Mouse (Mus musculus): Measurements from ENCODE around the gene Trim44.
A peak's percentile ranks its signal among the peaks of the same experiment; 100 is the strongest.

The Trim44 gene

GRCm38 (mm10) chr2:102365983-102366545, 41.6 kb downstream of the Trim44 start:
- no peak for DNase-seq (ENCODE audit: inconsistent age in 2 of 2, low spot score in 1 of 2)

GRCm38 (mm10) chr2:102364565-102365200, 42.9 kb downstream of the Trim44 start:
- no peak for DNase-seq (ENCODE audit: inconsistent age in 2 of 2, low spot score in 1 of 2)

- no peak for DNase-seq (ENCODE audit: inconsistent age in 2 of 2, low spot score in 1 of 2)
Measured at GRCm38 (mm10) chr2:102362896-102363530, 44.6 kb downstream of the Trim44 start.

GRCm38 (mm10) chr2:102362266-102362665, 45.4 kb downstream of the Trim44 start:
- DNase-seq (ENCODE audit: inconsistent age in 2 of 2, low spot score in 1 of 2), result no peak

DNA sequence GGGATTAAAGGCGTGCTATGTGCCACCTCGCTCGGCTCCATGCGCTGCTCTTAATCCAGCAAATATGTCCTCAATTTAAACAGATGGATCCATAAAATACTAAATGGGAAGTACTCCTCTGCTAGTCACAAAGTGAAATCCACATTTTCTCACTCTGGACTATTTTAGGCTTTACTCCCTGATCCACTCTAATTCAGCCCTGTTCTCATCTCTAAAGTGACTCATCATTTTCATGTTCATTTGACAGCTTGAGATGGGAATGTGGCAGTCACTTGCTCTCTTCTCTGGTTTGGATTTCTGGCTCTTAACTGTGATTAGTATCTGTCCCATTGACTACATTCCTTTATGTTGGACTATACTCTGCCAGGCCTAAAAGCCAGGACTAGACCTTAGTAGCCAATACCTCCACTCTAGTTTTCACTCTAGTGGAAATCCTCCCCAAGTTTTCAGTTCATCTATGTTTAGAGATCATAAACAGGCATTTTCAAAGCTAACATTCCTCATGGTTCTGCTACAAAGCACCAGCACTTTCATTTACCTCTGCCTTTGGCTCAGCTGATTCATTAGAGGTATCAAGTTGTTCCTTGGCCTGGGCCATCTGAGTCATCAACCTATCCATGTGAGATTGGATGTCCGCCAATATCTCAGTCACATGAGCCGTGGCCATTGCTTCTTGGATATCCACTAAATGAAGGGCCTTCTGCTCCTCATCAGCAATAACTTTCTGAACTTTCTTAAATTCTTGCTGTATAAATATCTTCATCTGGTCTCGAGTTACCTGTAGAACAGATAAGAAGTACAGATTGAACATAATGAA, 50.5 kb downstream of the Trim44 start:
- DNase-seq (ENCODE audit: inconsistent age in 2 of 2, low spot score in 1 of 2), result peak; percentile 64 to 81

DNA sequence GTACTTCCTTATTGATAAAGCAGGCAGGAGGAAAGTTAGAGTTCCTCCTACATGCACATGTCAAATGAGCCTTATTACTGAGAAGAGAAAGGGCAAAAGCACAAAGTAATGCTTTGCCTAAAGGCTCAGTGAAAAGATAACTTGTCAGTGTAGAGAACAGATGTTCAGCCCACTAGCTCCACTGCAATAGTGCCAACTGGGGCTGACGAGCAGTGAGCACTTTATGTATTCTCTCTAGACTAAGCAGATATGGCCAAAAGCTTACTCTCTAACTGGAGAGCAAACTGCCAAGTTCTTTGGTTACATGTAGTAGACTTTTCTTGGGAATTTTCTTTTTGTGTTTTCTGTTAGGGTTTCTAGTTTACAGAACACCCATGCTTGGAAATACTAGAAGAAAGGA, 53.6 kb downstream of the Trim44 start:
- DNase-seq (ENCODE audit: inconsistent age in 2 of 2, low spot score in 1 of 2), result no peak

DNA sequence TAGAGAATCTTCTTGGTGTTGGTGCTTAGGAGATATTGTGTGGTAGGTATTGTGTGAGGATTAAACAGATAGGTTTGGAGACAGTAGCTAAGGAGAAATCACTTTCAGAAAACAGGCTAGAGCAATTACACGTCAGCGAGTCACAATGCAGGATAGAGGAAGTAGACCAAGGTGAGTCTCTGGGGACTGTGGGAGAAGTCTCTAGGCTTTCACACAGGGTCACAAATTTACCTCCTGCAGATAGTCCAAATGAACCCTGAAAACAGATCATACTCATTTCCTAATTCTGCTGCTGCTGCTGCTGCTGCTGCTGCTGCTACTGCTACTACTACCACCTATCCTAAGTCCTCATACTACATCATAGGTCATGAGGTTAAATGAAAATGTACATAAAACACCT, 66.2 kb downstream of the Trim44 start:
- DNase-seq (ENCODE audit: inconsistent age in 2 of 2, low spot score in 1 of 2), result no peak

- DNase-seq (ENCODE audit: inconsistent age in 2 of 2, low spot score in 1 of 2), result no peak
Measured at GRCm38 (mm10) chr2:102336816-102337215, 70.8 kb downstream of the Trim44 start.

DNA sequence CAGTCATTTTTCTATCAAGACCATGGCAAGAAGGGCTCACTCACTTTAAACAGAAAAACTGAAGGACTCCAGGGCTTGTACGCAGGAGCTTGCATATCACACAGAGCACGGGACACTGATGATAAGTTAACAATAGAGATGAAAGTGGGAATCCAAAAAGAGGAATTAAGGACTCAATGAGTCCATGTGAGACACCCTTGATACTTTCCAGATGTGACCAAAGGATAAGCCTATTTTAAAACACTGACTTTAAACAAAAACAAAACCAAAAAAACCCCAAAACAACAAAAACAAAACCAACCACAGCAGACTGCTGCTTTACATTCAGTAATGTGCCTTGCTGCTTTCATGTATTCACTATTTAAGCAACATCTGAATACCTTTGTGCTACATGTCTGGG, 75.7 kb downstream of the Trim44 start:
- DNase-seq (ENCODE audit: inconsistent age in 2 of 2, low spot score in 1 of 2), result no peak

- DNase-seq (ENCODE audit: inconsistent age in 2 of 2, low spot score in 1 of 2), result peak in 1 of 2 experiments; percentile 65
Measured at GRCm38 (mm10) chr2:102331092-102331491, 76.5 kb downstream of the Trim44 start.

- DNase-seq (ENCODE audit: inconsistent age in 2 of 2, low spot score in 1 of 2), result no peak
Measured at GRCm38 (mm10) chr2:102325921-102326320, 81.7 kb downstream of the Trim44 start.

DNA sequence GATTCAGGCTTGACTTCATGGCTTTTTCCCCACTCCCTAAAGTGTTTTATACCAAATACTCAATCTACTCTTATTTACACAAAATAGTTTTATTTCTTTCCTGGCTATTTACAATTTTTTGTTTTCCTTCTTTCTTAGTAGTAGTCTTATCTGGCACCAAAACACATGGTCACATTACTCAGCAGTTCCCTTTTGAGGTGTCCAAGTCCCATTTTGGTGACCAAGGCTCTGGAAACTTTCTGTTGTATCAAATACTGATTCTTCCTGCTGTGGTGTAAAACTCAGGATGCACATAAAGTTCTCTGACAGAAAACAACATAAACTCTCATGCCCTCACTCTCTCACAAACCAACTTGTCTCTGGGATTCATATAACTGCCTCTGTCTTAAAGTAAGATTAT, 83.3 kb downstream of the Trim44 start:
- no peak for DNase-seq (ENCODE audit: inconsistent age in 2 of 2, low spot score in 1 of 2)

- no peak for DNase-seq (ENCODE audit: inconsistent age in 2 of 2, low spot score in 1 of 2)
Measured at GRCm38 (mm10) chr2:102316540-102316939, 91.1 kb downstream of the Trim44 start.

DNA sequence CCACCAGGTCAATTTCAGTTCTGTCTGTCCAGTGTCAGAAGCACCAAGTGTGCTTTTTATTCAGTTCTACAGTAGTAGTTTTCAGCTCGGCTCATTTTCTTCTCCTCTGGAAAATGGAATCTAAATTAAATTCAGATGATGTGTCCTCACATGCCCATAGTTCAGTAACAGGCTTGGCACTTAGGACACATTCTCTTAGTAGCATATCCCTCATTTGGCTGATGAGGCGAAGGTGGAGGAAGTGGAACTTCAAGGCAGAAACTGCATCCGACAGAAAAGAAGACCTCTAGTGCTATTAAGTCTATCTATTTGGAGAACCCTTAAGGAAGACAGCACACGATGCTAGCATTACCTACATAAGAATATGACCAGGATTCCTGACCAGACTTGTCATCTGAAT, 92.5 kb downstream of the Trim44 start:
- no peak for DNase-seq (ENCODE audit: inconsistent age in 2 of 2, low spot score in 1 of 2)

DNA sequence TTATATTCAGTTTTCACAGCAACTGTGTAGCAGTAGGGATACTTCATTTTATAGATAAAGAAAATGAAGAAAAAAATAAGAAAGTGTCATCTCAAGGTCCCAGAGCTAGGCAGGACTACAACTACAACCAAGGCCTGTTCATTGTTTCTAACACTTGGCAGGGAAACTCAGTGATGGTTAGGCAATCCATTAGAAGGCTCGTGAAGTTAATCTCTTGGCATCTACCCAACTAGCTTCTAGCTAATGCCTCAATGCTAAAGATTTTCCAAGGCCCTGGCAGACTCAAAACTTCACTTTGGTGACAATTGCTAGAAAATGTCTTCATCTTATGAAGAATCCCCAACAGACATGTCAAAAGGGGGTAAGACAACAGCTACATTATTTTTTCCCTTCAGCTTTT, 93.0 kb downstream of the Trim44 start:
- DNase-seq (ENCODE audit: inconsistent age in 2 of 2, low spot score in 1 of 2), result peak in 1 of 2 experiments; percentile 66

DNA sequence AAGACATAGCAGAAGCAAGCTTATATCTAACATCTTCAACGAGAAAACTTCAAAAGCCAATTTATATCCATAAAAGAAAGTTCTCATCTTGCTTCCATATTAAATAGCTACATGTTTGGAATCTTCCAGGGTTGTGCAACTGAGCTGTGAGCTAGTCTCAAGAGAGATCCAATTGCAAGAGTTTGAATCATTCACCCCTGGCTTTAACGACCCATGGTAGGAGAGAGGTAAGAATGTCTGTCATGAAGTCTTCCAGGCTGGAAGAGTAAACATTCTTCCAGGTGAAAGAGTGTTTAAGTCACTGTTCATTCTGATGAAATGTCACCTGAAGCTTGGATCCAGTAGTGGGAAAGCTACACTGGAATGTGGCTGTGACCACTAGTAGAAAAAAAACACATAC, 93.6 kb downstream of the Trim44 start:
- DNase-seq (ENCODE audit: inconsistent age in 2 of 2, low spot score in 1 of 2), result no peak

DNA sequence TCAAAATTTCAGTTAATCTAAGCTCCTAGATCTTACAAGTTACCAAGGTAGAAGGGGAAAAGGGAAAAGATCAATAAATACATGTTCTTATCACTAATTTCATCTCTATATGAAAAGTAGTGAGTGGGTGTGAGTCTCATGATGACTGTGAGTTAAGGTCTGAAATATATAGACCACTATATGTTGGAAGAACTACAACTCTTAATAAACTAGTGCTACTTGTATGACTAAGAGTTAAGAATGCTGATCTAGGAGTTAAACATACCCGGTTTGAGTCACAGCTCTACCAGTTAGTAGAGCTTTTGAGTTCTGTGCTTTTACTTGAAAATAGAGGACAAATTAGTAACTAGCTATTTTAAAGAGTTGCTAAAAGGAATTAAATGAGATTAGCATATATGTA, 94.7 kb downstream of the Trim44 start:
- DNase-seq (ENCODE audit: inconsistent age in 2 of 2, low spot score in 1 of 2), result no peak

DNA sequence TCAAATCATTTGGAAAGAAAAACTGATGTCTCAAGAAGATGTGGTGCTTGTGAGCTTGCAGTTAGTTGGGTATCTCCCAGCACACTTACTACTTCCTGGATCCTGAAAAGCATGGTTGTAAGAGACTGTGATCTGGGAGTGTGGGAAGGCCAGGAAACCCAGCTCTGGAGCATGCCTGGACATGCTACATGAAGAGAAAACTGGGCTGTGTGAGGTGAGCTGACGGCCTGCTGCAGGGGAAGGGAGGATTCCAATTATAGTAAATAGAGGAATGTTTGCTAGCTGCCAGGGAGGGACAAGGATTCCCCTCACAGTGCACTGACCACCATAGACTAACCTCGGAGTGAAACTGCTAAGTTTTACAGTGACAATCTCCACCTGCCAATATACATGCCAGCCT, 104.4 kb downstream of the Trim44 start:
- DNase-seq (ENCODE audit: inconsistent age in 2 of 2, low spot score in 1 of 2), result no peak

DNA sequence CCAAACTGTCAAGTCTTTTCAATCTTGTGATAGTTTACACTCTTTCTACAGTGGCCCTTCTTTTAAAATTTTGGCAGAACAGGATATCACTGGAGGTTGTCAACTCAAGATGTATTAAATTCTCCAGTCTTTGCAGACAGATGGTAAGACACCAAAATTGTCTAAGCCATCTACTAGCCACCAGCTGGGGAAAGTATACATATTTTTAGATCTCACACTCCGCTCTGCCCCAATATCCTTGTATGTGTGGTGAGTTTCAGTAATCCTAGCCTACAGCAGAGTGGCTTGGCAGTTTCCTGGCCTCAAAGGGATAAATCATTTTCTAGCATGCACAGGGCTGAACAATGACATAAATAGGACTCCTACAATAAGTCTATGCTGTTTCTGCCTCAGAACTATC, 105.1 kb downstream of the Trim44 start:
- DNase-seq (ENCODE audit: inconsistent age in 2 of 2, low spot score in 1 of 2), result no peak

DNA sequence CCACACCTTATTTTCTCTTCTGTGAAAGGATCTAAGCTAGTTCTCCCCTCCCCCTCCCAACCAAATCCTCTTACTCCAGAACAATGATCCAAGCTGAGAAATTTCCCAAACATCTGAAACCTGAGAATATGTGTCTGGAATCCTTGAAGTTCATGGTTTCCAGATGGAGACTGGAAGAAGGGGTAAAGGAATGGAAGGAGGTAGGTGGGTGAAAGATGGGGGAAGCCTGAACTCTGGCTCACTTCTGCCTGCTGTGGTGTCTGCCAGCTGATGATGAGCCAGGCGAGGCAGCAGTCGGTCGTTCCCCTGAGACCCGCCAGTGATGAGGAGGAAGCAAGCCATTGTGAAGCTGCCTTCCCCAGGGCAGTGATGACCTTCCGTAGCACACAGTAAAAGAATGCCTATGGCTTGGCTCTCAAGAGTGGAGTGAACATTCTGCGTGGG, 112.8 kb downstream of the Trim44 start:
- peak in 1 of 2 experiments; percentile 33 for DNase-seq (ENCODE audit: inconsistent age in 2 of 2, low spot score in 1 of 2)

DNA sequence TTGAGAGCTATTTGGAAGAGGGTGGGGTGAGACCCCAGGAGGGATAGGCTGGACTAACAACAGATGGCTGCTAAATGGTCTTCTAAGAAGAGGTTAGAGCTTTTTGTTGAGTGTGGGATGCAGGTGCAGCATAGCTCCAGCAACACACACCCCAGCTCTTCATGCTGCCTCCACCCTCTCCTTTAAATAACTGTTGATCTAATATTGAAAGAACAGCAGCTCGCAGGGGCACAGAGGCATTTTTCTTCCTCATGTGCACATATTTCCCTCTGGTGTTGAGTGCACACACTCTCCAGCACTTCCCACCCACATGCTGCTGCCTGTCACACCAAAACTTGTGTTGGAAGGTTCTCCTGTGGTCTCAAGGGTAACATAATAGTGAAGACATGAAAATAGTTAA, 114.4 kb downstream of the Trim44 start:
- no peak for DNase-seq (ENCODE audit: inconsistent age in 2 of 2, low spot score in 1 of 2)

DNA sequence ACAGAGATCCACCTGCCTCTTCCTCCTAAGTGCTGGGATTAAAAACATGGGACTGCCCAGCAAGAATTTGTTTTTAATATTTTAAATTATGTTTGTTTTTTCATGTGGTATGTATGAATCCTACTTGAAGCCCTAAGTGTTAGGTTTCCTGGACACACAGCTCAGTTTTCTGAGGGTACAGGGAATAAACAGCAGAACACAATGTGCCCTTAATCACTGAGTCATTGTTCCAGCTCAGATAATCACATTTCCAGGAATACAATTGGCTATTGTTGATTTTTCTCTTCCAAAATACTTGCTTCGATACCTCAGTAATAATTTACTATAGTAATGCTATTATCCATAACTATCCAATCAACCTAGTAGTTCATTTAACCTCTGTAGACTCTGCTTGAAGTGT, 115.6 kb downstream of the Trim44 start:
- DNase-seq (ENCODE audit: inconsistent age in 2 of 2, low spot score in 1 of 2), result no peak
